Comparison of ENCODE assay signal across 8 mouse cellular contexts in the genomic region with DNA sequence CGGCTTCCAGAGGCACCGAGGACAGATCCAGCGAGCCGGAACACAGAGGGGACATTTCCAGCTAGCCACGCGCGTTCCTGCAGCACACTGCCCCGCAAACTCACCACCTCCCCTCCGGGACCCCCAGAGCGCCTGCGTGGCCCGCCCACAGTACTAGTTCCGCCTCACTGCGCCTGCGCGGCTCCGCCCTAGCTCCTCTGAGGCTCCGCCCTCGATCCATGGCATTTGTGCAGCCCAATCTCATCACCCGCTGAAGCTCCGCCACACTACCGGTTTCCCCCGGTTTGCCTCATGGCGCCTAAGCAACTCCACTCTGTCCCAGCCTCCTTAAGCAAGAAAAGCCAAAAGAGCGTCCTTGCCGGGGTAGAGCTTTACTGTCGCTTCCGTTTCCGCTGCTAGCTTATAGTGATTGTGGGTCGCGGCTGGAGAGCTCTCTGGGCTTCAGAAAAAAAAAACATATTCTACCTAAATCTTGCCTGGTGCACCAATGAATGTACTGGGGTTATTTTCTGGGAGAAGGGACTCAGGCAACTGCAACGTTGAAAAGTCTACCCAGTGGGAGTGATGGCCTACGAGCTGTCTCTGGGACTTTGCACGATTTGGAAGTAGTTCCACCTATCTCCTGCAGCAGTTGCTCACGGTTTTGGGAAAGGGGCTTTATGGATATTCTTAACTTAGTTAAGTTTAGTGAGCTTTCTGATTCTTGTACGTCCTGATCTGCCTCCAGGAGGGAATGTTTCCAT. TPM values are rescaled to one million over a fixed set of nuclear protein-coding genes. Genes with fewer than 3 reads are reported as not detected.
DNase-seq lines count a peak whose midpoint lies in the region; ATAC-seq lines count a peak whose summit lies in the region.

A gene (minus strand): TSS at position 163 of the 743 bp plus-strand sequence.

- no peaks in the 10 kb centered on the region for H3K36me3 ChIP-seq in hindbrain, embryonic 12.5 days

- H3K9me3 ChIP-seq in hindbrain, embryonic 12.5 days (replicated peaks), result no peaks in the 10 kb centered on the region

- peak within 1 kb of the TSS; percentile 86 for H3K4me2 ChIP-seq in hindbrain, embryonic 12.5 days (replicated peaks)

- H3K9ac ChIP-seq in hindbrain, embryonic 12.5 days, result peak within 1 kb of the TSS; percentile 75

- ATAC-seq in hindbrain, embryonic 12.5 days (ENCODE audit: low FRiP score), result peak; percentile 97

- peak within 1 kb of the TSS; percentile 70 for H3K4me3 ChIP-seq in hindbrain, embryonic 12.5 days

- WGBS in hindbrain, embryonic 12.5 days, result 4% methylated on average over 36 of the region's 36 CpGs

- peak within 1 kb of the TSS; percentile 87 for H3K27ac ChIP-seq in hindbrain, embryonic 12.5 days

- peak; percentile 99 for DNase-seq in Muller cell, postnatal 12 days (ENCODE audit: inconsistent ontology term)
- peak; percentile 98 for DNase-seq in cerebellum, adult 9-11 months
- DNase-seq in frontal cortex, postnatal 10 days (ENCODE audit: low spot score in 2 of 2), result peak; percentile 97 to 99
- peak; percentile 99 for DNase-seq in layer of hippocampus, postnatal 14 days (ENCODE audit: low spot score in 2 of 2)
- DNase-seq in lung, postnatal 14 days, result peak; percentile 99
- DNase-seq in retina, adult 2 months (ENCODE audit: low read depth, low spot score), result peak; percentile 95
- peak; percentile 99 to 100 for DNase-seq in thymus, postnatal 36 days

- H3K27me3 ChIP-seq in hindbrain, embryonic 12.5 days, result no peaks in the 10 kb centered on the region

- peaks cover 11% of the 10 kb centered on the region for H3K4me1 ChIP-seq in hindbrain, embryonic 12.5 days

RNA-seq across cellular contexts. Expression of the gene that starts here (rescaled TPM):
- 16.8 and 17.8 TPM in 2 replicates for polyA plus RNA-seq in hindbrain, embryonic 12.5 days (2016; fragmentation: Nextera tagmentation; extraction: Ambion mirVana)
- total RNA-seq in layer of hippocampus, postnatal 14 days (2021), result 10 to 100 TPM; 24.2 to 24.7 TPM

Comparison
In these comparisons a context has a peak if more than half of its experiments do, and no peak if none do; other contexts are left out.
1. Peak in every context shown above with its lines: DNase-seq, ATAC-seq, H3K4me3 ChIP-seq and H3K27ac ChIP-seq.